Mouse (Mus musculus) gastrocnemius, postnatal 36 days (tissue): ENCODE results near the gene Trim27. TPM values are rescaled to one million over a fixed set of nuclear protein-coding genes. Genes with fewer than 3 reads are reported as not detected.

ENCODE experiments used
- DNase-seq, 2 experiments: peaks; one replicate each; pipeline ENCODE4 v3.0.0; 2022
- intact Hi-C: fragments of 180-260 bp; cut with DNase I; formaldehyde crosslinking; loops from one replicate; pipeline ENCODE4 v1.15.1; 2025
- total RNA-seq, 2 experiments: library from RNA; stranded (reverse); gene quantifications; 2 replicates each; pipeline ENCODE4 v1.2.3; 2021

The Trim27 gene
- total RNA-seq, 2 experiments from 2014 or later: 19.8 to 20.7 TPM

- intact Hi-C loops: loop anchor here (5.0 kb wide), 1 partner anchor 542 kb away; no protein-coding TSS in a partner anchor
- no peak for DNase-seq
Observed at GRCm38 (mm10) chr13:21170431-21171155, 8.7 kb upstream of the Trim27 start.

GRCm38 (mm10) chr13:21171156-21171530 is 8.1 kb upstream of the Trim27 start:
- intact Hi-C loops: loop anchor here (5.0 kb wide), 1 partner anchor 541 kb away; no protein-coding TSS in a partner anchor
- DNase-seq: no peak

GRCm38 (mm10) chr13:21171600-21172150 is 7.6 kb upstream of the Trim27 start:
- DNase-seq: no peak
- intact Hi-C loops: loop anchor here (5.0 kb wide), 1 partner anchor 541 kb away; no protein-coding TSS in a partner anchor

GRCm38 (mm10) chr13:21172241-21173027 is 6.8 kb upstream of the Trim27 start:
- intact Hi-C loops: loop anchor here (5.0 kb wide), 1 partner anchor 540 kb away; no protein-coding TSS in a partner anchor
- DNase-seq: peak; percentile 31 to 35

GRCm38 (mm10) chr13:21173072-21173471 is 6.2 kb upstream of the Trim27 start:
- intact Hi-C loops: loop anchor here (5.0 kb wide), 1 partner anchor 539 kb away; no protein-coding TSS in a partner anchor
- DNase-seq: peak; percentile 78 to 84

GRCm38 (mm10) chr13:21176733-21177132 is 2.5 kb upstream of the Trim27 start:
- intact Hi-C loops: no loop called here
- DNase-seq: no peak

GRCm38 (mm10) chr13:21177657-21178056 is 1.6 kb upstream of the Trim27 start:
- intact Hi-C loops: no loop called here
- DNase-seq: no peak

GRCm38 (mm10) chr13:21178364-21178763 is 881 bp upstream of the Trim27 start:
- DNase-seq: no peak
- intact Hi-C loops: no loop called here

- intact Hi-C loops: no loop called here
- peak; percentile 78 to 93 for DNase-seq
Observed at GRCm38 (mm10) chr13:21179724-21180550, 692 bp downstream of the Trim27 start.

GRCm38 (mm10) chr13:21180551-21181530 is 1.6 kb downstream of the Trim27 start:
- DNase-seq: peak; percentile 42 to 43
- intact Hi-C loops: no loop called here

- DNase-seq: no peak
- intact Hi-C loops: no loop called here
Observed at GRCm38 (mm10) chr13:21181996-21182395, 2.8 kb downstream of the Trim27 start.

- intact Hi-C loops: no loop called here
- no peak for DNase-seq
Observed at GRCm38 (mm10) chr13:21183066-21183465, 3.8 kb downstream of the Trim27 start.

GRCm38 (mm10) chr13:21183661-21184060 is 4.4 kb downstream of the Trim27 start:
- intact Hi-C loops: no loop called here
- no peak for DNase-seq

GRCm38 (mm10) chr13:21185521-21185920 is 6.3 kb downstream of the Trim27 start:
- intact Hi-C loops: no loop called here
- no peak for DNase-seq

GRCm38 (mm10) chr13:21195406-21196228 is 16.4 kb downstream of the Trim27 start:
- intact Hi-C loops: no loop called here
- no peak for DNase-seq

- DNase-seq: no peak
- intact Hi-C loops: no loop called here
Observed at GRCm38 (mm10) chr13:21197721-21198120, 18.5 kb downstream of the Trim27 start.

GRCm38 (mm10) chr13:21198313-21198712 is 19.1 kb downstream of the Trim27 start:
- DNase-seq: no peak
- intact Hi-C loops: no loop called here
